Mouse (Mus musculus) midbrain, embryonic 10.5 days (tissue): Measurements from ENCODE around the gene Kcng1. TPM values are rescaled to one million over a fixed set of nuclear protein-coding genes. Genes with fewer than 3 reads are reported as not detected.

ENCODE experiments used
- DNase-seq: peaks from one replicate; pipeline ENCODE4 v3.0.0-alpha.2; 2017; ENCODE audit warnings: low spot score
- H3K27ac ChIP-seq: fragments of 300-500 bp; sonication (generic); replicated peaks from 2 replicates; pipeline ENCODE4 v1.5.1; 2016; ENCODE audit warnings: mild to moderate bottlenecking
- H3K27me3 ChIP-seq: fragments of 300-500 bp; sonication (generic); 2 replicates; pipeline ENCODE4 v1.6.1; 2016; ENCODE audit warnings: low read depth, mild to moderate bottlenecking; ENCODE audit not compliant: poor library complexity, severe bottlenecking
- H3K36me3 ChIP-seq: fragments of 300-500 bp; sonication (generic); 2 replicates; pipeline ENCODE4 v1.6.1; 2016; ENCODE audit warnings: mild to moderate bottlenecking, moderate library complexity
- H3K4me1 ChIP-seq: fragments of 300-500 bp; sonication (generic); 2 replicates; pipeline ENCODE4 v1.6.1; 2016
- H3K4me3 ChIP-seq: fragments of 300-500 bp; sonication (generic); 2 replicates; pipeline ENCODE4 v1.5.1; 2016; ENCODE audit warnings: mild to moderate bottlenecking, moderate library complexity
- H3K9me3 ChIP-seq: fragments of 300-500 bp; sonication (generic); replicated peaks from 2 replicates; pipeline ENCODE4 v1.6.1; 2016; ENCODE audit warnings: mild to moderate bottlenecking
- WGBS: fragments of 180-500 bp; shearing (Covaris S2); methylation state at CpG from one replicate; pipeline ENCODE4 v1.1.7; 2016; 5-methylcytosine and 5-hydroxymethylcytosine counted together
- polyA plus RNA-seq: library from polyadenylated mRNA; unstranded; fragments of >200 nt; fragmentation: Nextera tagmentation; extraction: Ambion mirVana; gene quantifications from 2 replicates; pipeline ENCODE4 v1.2.1, GENCODE M21; 2016

The Kcng1 gene
- 4.2 and 4.4 TPM in 2 replicates for polyA plus RNA-seq

GRCm38 (mm10) chr2:168281582-168281981, at the start of gene Kcng1:
Gene Kcng1, minus strand, starts transcription at chr2:168281736.
- H3K9me3 ChIP-seq, result no peaks in the 10 kb centered on the region; the same call in 1 of the 2 replicates
- WGBS, result 16% methylated on average over 12 of the region's 12 CpGs
- peak; percentile 24 for DNase-seq
- H3K27ac ChIP-seq, result peak within 1 kb of the TSS; percentile 82
- peaks cover 43% of the 10 kb centered on the region for H3K4me1 ChIP-seq
- no peaks in the 10 kb centered on the region for H3K36me3 ChIP-seq
- H3K27me3 ChIP-seq, result peaks cover 83% of the 10 kb centered on the region
- peak within 1 kb of the TSS; percentile 69 for H3K4me3 ChIP-seq

GRCm38 (mm10) chr2:168330421-168331070, 49.0 kb upstream of the Kcng1 start:
- no peak for DNase-seq
- Histone ChIP-seq H3K27me3 (no peaks in the 10 kb centered on the region), H3K4me3 (no peak overlapping the region), H3K9me3 (no peaks in the 10 kb centered on the region), H3K4me1 (peaks cover 32% of the 10 kb centered on the region), H3K27ac (no peak overlapping the region), H3K36me3 (no peaks in the 10 kb centered on the region)
- WGBS, result 79% methylated on average over 11 of the region's 11 CpGs

- WGBS, result 74% methylated on average over 10 of the region's 10 CpGs
- Histone ChIP-seq H3K27ac (no peak overlapping the region), H3K4me1 (peaks cover 7% of the 10 kb centered on the region; the same call in 1 of the 2 replicates), H3K9me3 (no peaks in the 10 kb centered on the region), H3K27me3 (peaks cover 3% of the 10 kb centered on the region), H3K4me3 (no peak overlapping the region), H3K36me3 (no peaks in the 10 kb centered on the region)
- DNase-seq, result no peak
Measured at GRCm38 (mm10) chr2:168321716-168322374, 40.3 kb upstream of the Kcng1 start.

GRCm38 (mm10) chr2:168320388-168321182, 39.0 kb upstream of the Kcng1 start:
- no peak overlapping the region for H3K4me3 ChIP-seq
- peaks cover 9% of the 10 kb centered on the region for H3K4me1 ChIP-seq
- H3K9me3 ChIP-seq, result no peaks in the 10 kb centered on the region
- no peaks in the 10 kb centered on the region for H3K36me3 ChIP-seq
- no peak overlapping the region for H3K27ac ChIP-seq
- WGBS, result 87% methylated on average over 17 of the region's 17 CpGs
- no peak for DNase-seq
- H3K27me3 ChIP-seq, result peaks cover 7% of the 10 kb centered on the region

GRCm38 (mm10) chr2:168314646-168315446, 33.3 kb upstream of the Kcng1 start:
- H3K4me1 ChIP-seq, result peaks cover 23% of the 10 kb centered on the region
- no peak overlapping the region for H3K4me3 ChIP-seq
- no peaks in the 10 kb centered on the region for H3K9me3 ChIP-seq
- WGBS, result 72% methylated on average over 16 of the region's 16 CpGs
- peaks cover 7% of the 10 kb centered on the region for H3K27me3 ChIP-seq
- H3K36me3 ChIP-seq, result no peaks in the 10 kb centered on the region
- no peak for DNase-seq
- H3K27ac ChIP-seq, result no peak overlapping the region

- H3K4me1 ChIP-seq, result peaks cover 23% of the 10 kb centered on the region
- peaks cover 7% of the 10 kb centered on the region for H3K27me3 ChIP-seq
- H3K27ac ChIP-seq, result no peak overlapping the region; the same call in 1 of the 2 replicates
- no peak overlapping the region for H3K4me3 ChIP-seq
- no peak for DNase-seq
- no peaks in the 10 kb centered on the region for H3K36me3 ChIP-seq
- no peaks in the 10 kb centered on the region for H3K9me3 ChIP-seq
- whole genome bisulfite sequencing, result 48% methylated on average over 4 of the region's 4 CpGs
Measured at GRCm38 (mm10) chr2:168312504-168312903, 31.0 kb upstream of the Kcng1 start.

- no peak overlapping the region for H3K27ac ChIP-seq
- no peak overlapping the region for H3K4me3 ChIP-seq
- no peaks in the 10 kb centered on the region for H3K36me3 ChIP-seq
- no peaks in the 10 kb centered on the region for H3K27me3 ChIP-seq
- no peak for DNase-seq
- H3K4me1 ChIP-seq, result peaks cover 21% of the 10 kb centered on the region
- H3K9me3 ChIP-seq, result no peaks in the 10 kb centered on the region
- WGBS, result 92% methylated on average over 16 of the region's 16 CpGs
Measured at GRCm38 (mm10) chr2:168311006-168311405, 29.5 kb upstream of the Kcng1 start.

- 85% methylated on average over 7 of the region's 7 CpGs for WGBS
- H3K4me1 ChIP-seq, result peaks cover 9% of the 10 kb centered on the region
- H3K4me3 ChIP-seq, result no peak overlapping the region
- H3K36me3 ChIP-seq, result no peaks in the 10 kb centered on the region
- DNase-seq, result no peak
- H3K27me3 ChIP-seq, result no peaks in the 10 kb centered on the region
- no peak overlapping the region for H3K27ac ChIP-seq
- H3K9me3 ChIP-seq, result no peaks in the 10 kb centered on the region
Measured at GRCm38 (mm10) chr2:168308916-168309315, 27.4 kb upstream of the Kcng1 start.

GRCm38 (mm10) chr2:168299650-168300049, 18.1 kb upstream of the Kcng1 start:
- H3K4me1 ChIP-seq, result peaks cover 7% of the 10 kb centered on the region; the same call in 1 of the 2 replicates
- H3K36me3 ChIP-seq, result no peaks in the 10 kb centered on the region
- H3K27me3 ChIP-seq, result no peaks in the 10 kb centered on the region
- no peaks in the 10 kb centered on the region for H3K9me3 ChIP-seq
- DNase-seq, result no peak
- WGBS, result 88% methylated on average over 8 of the region's 8 CpGs
- H3K4me3 ChIP-seq, result no peak overlapping the region
- no peak overlapping the region for H3K27ac ChIP-seq

GRCm38 (mm10) chr2:168296530-168296929, 15.0 kb upstream of the Kcng1 start:
- Histone ChIP-seq H3K4me1 (peaks cover 27% of the 10 kb centered on the region), H3K9me3 (no peaks in the 10 kb centered on the region), H3K4me3 (no peak overlapping the region), H3K36me3 (no peaks in the 10 kb centered on the region), H3K27ac (no peak overlapping the region), H3K27me3 (no peaks in the 10 kb centered on the region)
- no peak for DNase-seq
- WGBS, result 87% methylated on average over 10 of the region's 10 CpGs

GRCm38 (mm10) chr2:168292521-168292920, 11.0 kb upstream of the Kcng1 start:
- Histone ChIP-seq H3K27me3 (0 out of 2 replicates have a peak, but pooled peaks cover 5% of the 10 kb centered on the region), H3K4me3 (no peak overlapping the region), H3K9me3 (peaks cover 8% of the 10 kb centered on the region; the same call in 1 of the 2 replicates), H3K27ac (peak overlapping the region; percentile 75), H3K36me3 (no peaks in the 10 kb centered on the region), H3K4me1 (peaks cover 39% of the 10 kb centered on the region)
- peak; percentile 44 for DNase-seq
- 38% methylated on average over 6 of the region's 6 CpGs for WGBS

GRCm38 (mm10) chr2:168292041-168292440, 10.5 kb upstream of the Kcng1 start:
- DNase-seq, result peak; percentile 60
- Histone ChIP-seq H3K27me3 (0 out of 2 replicates have a peak, but pooled peaks cover 5% of the 10 kb centered on the region), H3K9me3 (peaks cover 8% of the 10 kb centered on the region; the same call in 1 of the 2 replicates), H3K4me3 (peak overlapping the region; percentile 20; the same call in 1 of the 2 replicates), H3K4me1 (peaks cover 42% of the 10 kb centered on the region), H3K36me3 (no peaks in the 10 kb centered on the region), H3K27ac (peak overlapping the region; percentile 75)
- 20% methylated on average over 10 of the region's 10 CpGs for WGBS
